Mouse (Mus musculus): ENCODE measurements around the gene Mri1. TPM values are rescaled to one million over a fixed set of nuclear protein-coding genes. Genes with fewer than 3 reads are reported as not detected.

Gene Mri1
- polyA plus RNA-seq, 1 experiment, result 22.8 TPM

DNA sequence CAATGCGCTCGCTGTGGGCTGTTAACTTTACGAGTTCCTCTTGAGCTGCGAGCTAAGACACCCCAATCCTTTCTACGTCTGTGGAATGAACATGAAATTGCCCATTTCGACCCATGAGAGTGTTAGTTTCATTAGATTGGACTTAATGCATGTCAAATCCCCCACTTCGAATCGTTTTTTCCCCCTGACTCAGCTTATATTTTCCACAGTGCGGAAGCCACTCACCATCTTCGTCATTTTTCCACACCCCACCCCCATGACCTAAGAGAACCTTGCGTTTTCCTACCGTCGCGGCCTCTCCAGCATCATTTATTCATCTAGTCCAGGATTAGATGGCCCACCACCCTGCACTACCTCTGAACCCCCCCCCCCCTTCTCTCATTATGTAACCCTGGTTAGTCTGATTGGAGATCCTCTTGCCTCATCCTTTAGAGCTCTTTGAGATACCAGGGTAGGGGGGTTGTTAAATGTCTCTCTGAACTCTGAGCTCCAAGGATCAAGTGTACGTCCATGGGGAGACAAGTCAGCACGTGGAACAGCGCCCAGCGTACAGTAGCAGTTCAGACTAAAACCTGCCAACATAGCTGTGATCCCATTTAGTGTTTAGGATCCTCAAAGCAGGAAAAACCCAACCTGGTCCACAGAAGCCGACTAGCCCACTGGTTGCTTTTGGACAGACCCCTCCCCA is 19.4 kb downstream of the Mri1 start:
- peak; percentile 22 for TF ChIP-seq REST (IDR thresholded peaks at IDR 0.05; ENCODE audit: insufficient read depth, insufficient read length)
- TF ChIP-seq USF1 (IDR thresholded peaks at IDR 0.05; ENCODE audit: low read depth), result no peak
- no peak for TF ChIP-seq CEBPB (IDR thresholded peaks at IDR 0.05; ENCODE audit: insufficient read depth, poor library complexity, severe bottlenecking)
- Histone ChIP-seq H3K27me3 (ENCODE audit: control insufficient read depth, insufficient read depth, insufficient read length) (no peaks in the 10 kb centered on the region), H3K4me2 (ENCODE audit: low read depth) (peak overlapping the region; percentile 100), H3K79me2 (ENCODE audit: control insufficient read depth, insufficient read depth) (peaks cover 13% of the 10 kb centered on the region), H3K36me3 (ENCODE audit: control insufficient read depth, insufficient read depth) (peaks cover 6% of the 10 kb centered on the region), H3K4me3 (peak overlapping the region; percentile 79), H3ac (ENCODE audit: control insufficient read depth, insufficient read length) (peak overlapping the region; percentile 17)

DNA sequence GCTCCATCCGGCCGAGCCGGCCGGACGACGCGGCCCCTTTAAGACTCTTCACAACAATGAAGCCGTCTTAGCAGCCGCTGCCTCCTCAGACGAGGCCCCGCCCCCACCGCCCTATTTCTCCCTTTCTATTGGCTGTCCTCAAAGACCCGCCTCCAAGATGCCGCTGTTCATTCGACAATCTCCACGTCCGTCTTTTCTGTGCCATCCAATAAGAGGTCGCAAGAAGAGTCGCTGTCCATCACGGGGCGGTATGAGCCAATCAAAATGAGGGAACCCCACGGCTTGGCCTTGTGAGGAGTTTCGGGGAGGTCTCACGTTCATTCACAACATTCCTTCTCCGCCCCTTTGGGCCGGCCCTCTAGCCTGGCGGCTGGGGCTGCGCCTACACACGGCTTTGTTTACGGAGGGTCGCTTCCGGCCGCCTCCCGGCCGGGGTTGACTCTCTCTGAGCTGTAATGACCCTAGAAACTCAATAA is 20.1 kb downstream of the Mri1 start, which contains the start of gene Zswim4:
TSS of gene Zswim4 (minus strand) at position 58 of the 476 bp plus-strand sequence.
- TF ChIP-seq MAX (IDR thresholded peaks at IDR 0.05; ENCODE audit: low read depth) (no peak), USF1 (IDR thresholded peaks at IDR 0.05; ENCODE audit: low read depth) (peak; percentile 82), SRF (IDR thresholded peaks at IDR 0.05; ENCODE audit: control insufficient read depth, insufficient read length, low read depth) (peak; percentile 92), POLR2A (IDR thresholded peaks at IDR 0.05; ENCODE audit: insufficient read length, low read depth) (peak; percentile 50), TCF3 (IDR thresholded peaks at IDR 0.05; ENCODE audit: insufficient read length, low read depth) (no peak)
- Histone ChIP-seq H3K4me2 (ENCODE audit: low read depth) (peak within 1 kb of the TSS; percentile 100), H3K79me2 (ENCODE audit: control insufficient read depth, insufficient read depth) (peaks cover 13% of the 10 kb centered on the region), H3K4me3 (peak within 1 kb of the TSS; percentile 79), H3K27me3 (ENCODE audit: control insufficient read depth, insufficient read depth, insufficient read length) (no peaks in the 10 kb centered on the region), H3K36me3 (ENCODE audit: control insufficient read depth, insufficient read depth) (peaks cover 6% of the 10 kb centered on the region), H3ac (ENCODE audit: control insufficient read depth, insufficient read length) (peak within 1 kb of the TSS; percentile 17)

DNA sequence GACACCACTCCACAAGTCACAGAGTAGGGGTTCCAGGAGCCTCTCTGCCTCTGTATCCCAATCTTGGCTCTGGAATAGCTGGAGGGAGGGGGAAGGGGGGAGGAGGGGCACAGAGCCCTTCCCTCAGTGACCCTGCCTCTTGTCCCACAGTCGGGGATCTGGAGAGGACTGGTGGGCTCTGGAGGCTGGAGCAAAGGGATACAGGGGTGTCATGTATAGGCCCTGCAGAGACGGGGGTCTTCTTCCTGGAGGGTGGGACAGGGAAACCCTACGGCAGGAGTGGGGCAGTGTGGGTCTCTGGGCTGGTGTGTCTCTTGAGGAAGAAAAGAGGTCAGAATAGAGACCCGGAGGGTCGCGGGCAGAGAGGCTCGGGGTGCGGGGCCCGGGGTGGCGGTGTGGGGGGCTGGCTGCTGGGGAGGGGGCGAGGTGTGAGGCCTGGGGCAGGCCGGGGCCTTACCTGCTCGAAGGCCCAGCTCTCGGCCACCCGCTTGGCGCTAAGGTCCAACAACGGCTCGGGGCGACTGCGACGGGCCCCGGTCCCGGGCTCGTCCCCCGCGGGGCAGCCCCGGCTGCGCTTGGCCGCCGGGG is 20.6 kb downstream of the Mri1 start:
- H3K27me3 ChIP-seq (ENCODE audit: control insufficient read depth, insufficient read depth, insufficient read length), result no peaks in the 10 kb centered on the region
- H3K79me2 ChIP-seq (ENCODE audit: control insufficient read depth, insufficient read depth), result peaks cover 13% of the 10 kb centered on the region
- peak overlapping the region; percentile 17 for H3ac ChIP-seq (ENCODE audit: control insufficient read depth, insufficient read length)
- H3K4me2 ChIP-seq (ENCODE audit: low read depth), result peak overlapping the region; percentile 72
- H3K4me3 ChIP-seq, result peak overlapping the region; percentile 79
- TF ChIP-seq TCF3 (IDR thresholded peaks at IDR 0.05; ENCODE audit: insufficient read length, low read depth) (no peak), POLR2AphosphoS2 (IDR thresholded peaks at IDR 0.05; ENCODE audit: insufficient read length, low read depth) (no peak), CEBPB (IDR thresholded peaks at IDR 0.05; ENCODE audit: insufficient read depth, poor library complexity, severe bottlenecking) (no peak), MYOG (IDR thresholded peaks at IDR 0.05; ENCODE audit: control insufficient read depth in 1 of 3, insufficient read depth in 1 of 3, insufficient read length in 2 of 3, low read depth in 2 of 3) (no peak), TCF12 (IDR thresholded peaks at IDR 0.05; ENCODE audit: insufficient read depth, poor library complexity, severe bottlenecking) (no peak), MAX (IDR thresholded peaks at IDR 0.05; ENCODE audit: low read depth) (no peak), REST (IDR thresholded peaks at IDR 0.05; ENCODE audit: insufficient read depth, insufficient read length) (no peak), POLR2A (IDR thresholded peaks at IDR 0.05; ENCODE audit: insufficient read length, low read depth) (no peak), USF1 (IDR thresholded peaks at IDR 0.05; ENCODE audit: low read depth) (no peak), E2F4 (IDR thresholded peaks at IDR 0.05; ENCODE audit: insufficient read depth) (no peak), SRF (IDR thresholded peaks at IDR 0.05; ENCODE audit: control insufficient read depth, insufficient read length, low read depth) (no peak), MYOD1 (IDR thresholded peaks at IDR 0.05; ENCODE audit: control insufficient read depth in 1 of 3, insufficient read length in 2 of 3, low read depth in 2 of 3) (no peak)
- peaks cover 6% of the 10 kb centered on the region for H3K36me3 ChIP-seq (ENCODE audit: control insufficient read depth, insufficient read depth)

DNA sequence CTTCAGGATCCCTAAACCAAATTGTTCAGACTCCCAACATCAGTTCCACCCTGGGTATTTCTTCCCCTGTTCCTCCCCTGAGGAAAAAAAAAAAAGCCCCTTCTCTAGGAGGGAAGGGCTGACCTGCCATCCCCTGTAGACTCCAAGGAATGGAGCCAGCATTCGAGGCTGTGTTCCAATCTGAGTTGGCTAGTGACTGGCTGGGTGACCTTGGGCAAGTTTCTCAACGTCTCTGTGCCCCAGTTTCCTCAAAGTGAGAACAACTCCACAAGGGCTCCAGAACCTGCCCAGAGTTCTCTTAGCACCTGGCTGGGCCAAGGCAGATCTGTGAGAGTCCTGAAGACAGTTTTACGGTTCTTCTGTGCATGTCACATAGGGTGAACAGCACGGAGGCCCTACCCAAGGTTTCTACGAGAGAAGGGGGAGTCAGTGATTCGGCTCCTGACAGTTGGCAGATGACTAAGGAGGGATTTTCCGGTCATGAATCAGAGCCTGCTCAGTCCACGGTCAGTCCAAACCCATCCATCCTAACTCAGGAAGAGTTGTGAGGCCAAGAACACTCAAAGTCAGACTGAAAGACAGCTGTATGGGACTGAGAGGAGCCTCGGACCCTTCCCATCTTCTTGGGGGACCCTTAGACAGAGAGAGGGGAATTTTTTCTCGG is 21.2 kb downstream of the Mri1 start:
- TF ChIP-seq CEBPB (IDR thresholded peaks at IDR 0.05; ENCODE audit: insufficient read depth, poor library complexity, severe bottlenecking) (no peak), USF1 (IDR thresholded peaks at IDR 0.05; ENCODE audit: low read depth) (no peak), MAX (IDR thresholded peaks at IDR 0.05; ENCODE audit: low read depth) (no peak), POLR2AphosphoS2 (IDR thresholded peaks at IDR 0.05; ENCODE audit: insufficient read length, low read depth) (no peak), POLR2A (IDR thresholded peaks at IDR 0.05; ENCODE audit: insufficient read length, low read depth) (peak; percentile 20)

DNA sequence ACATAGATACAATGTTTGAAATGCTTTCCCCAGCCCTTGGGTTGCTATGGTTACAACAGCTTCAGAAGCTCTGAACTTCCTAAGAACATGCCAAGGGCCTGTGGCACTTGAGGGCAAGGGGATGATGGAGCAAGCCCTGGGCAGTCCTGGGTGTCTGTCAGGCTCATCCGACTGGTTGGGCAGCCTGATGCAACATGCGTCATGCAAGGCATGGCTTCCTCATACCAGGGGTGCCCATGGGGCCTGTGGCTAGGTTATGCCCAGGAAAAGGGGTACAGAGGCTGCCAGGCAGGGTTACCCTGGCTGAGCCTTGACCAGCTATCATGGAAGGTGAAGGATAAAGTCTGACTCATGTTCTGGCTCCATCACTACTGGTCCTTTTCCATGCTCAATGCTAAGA is 24.1 kb downstream of the Mri1 start:
- peaks cover 13% of the 10 kb centered on the region for H3K79me2 ChIP-seq (ENCODE audit: control insufficient read depth, insufficient read depth)
- H3K27me3 ChIP-seq (ENCODE audit: control insufficient read depth, insufficient read depth, insufficient read length), result no peaks in the 10 kb centered on the region
- peaks cover 10% of the 10 kb centered on the region for H3K36me3 ChIP-seq (ENCODE audit: control insufficient read depth, insufficient read depth)
- no peak overlapping the region for H3ac ChIP-seq (ENCODE audit: control insufficient read depth, insufficient read length)
- no peak overlapping the region for H3K4me2 ChIP-seq (ENCODE audit: low read depth)
- TF ChIP-seq POLR2A (IDR thresholded peaks at IDR 0.05; ENCODE audit: insufficient read length, low read depth) (no peak), TCF12 (IDR thresholded peaks at IDR 0.05; ENCODE audit: insufficient read depth, poor library complexity, severe bottlenecking) (no peak), TCF3 (IDR thresholded peaks at IDR 0.05; ENCODE audit: insufficient read length, low read depth) (no peak), USF1 (IDR thresholded peaks at IDR 0.05; ENCODE audit: low read depth) (no peak), POLR2AphosphoS2 (IDR thresholded peaks at IDR 0.05; ENCODE audit: insufficient read length, low read depth) (no peak), REST (IDR thresholded peaks at IDR 0.05; ENCODE audit: insufficient read depth, insufficient read length) (no peak), MAX (IDR thresholded peaks at IDR 0.05; ENCODE audit: low read depth) (no peak), SRF (IDR thresholded peaks at IDR 0.05; ENCODE audit: control insufficient read depth, insufficient read length, low read depth) (no peak), CEBPB (IDR thresholded peaks at IDR 0.05; ENCODE audit: insufficient read depth, poor library complexity, severe bottlenecking) (no peak), E2F4 (IDR thresholded peaks at IDR 0.05; ENCODE audit: insufficient read depth) (no peak), MYOD1 (IDR thresholded peaks at IDR 0.05; ENCODE audit: control insufficient read depth in 1 of 3, insufficient read length in 2 of 3, low read depth in 2 of 3) (no peak), MYOG (IDR thresholded peaks at IDR 0.05; ENCODE audit: control insufficient read depth in 1 of 3, insufficient read depth in 1 of 3, insufficient read length in 2 of 3, low read depth in 2 of 3) (no peak)
- no peak overlapping the region for H3K4me3 ChIP-seq

More for the DNA sequence above, 21.2 kb downstream of the Mri1 start:
- peaks cover 13% of the 10 kb centered on the region for H3K79me2 ChIP-seq (ENCODE audit: control insufficient read depth, insufficient read depth)
- peak overlapping the region; percentile 79 for H3K4me3 ChIP-seq
- peak overlapping the region; percentile 72 for H3K4me2 ChIP-seq (ENCODE audit: low read depth)
- H3K36me3 ChIP-seq (ENCODE audit: control insufficient read depth, insufficient read depth), result peaks cover 6% of the 10 kb centered on the region
- H3K27me3 ChIP-seq (ENCODE audit: control insufficient read depth, insufficient read depth, insufficient read length), result no peaks in the 10 kb centered on the region
- H3ac ChIP-seq (ENCODE audit: control insufficient read depth, insufficient read length), result peak overlapping the region; percentile 17

Data from myocyte (in vitro differentiated cells).